Mouse (Mus musculus) small intestine, adult 2 months (tissue): ENCODE data around the gene Syt9. TPM values are rescaled to one million over a fixed set of nuclear protein-coding genes. Genes with fewer than 3 reads are reported as not detected.
"Not testable (repeated sequence)": the region's sequence is repeated elsewhere in the genome, so short reads cannot be mapped to it uniquely, and the experiment has no call there.

Experiments used
- H3K27ac ChIP-seq: fragments of 200-500 bp; 2 replicates; pipeline ENCODE4 v1.5.1; 2012; ENCODE audit warnings: low read depth, low read length, control low read depth, inconsistent platforms; ENCODE audit not compliant: insufficient read depth
- H3K27me3 ChIP-seq: fragments of 200-500 bp; 2 replicates; pipeline ENCODE4 v1.6.1; 2012; ENCODE audit warnings: mild to moderate bottlenecking, moderate library complexity, low read length, inconsistent platforms; ENCODE audit not compliant: control insufficient read depth, insufficient read depth
- H3K36me3 ChIP-seq: fragments of 200-500 bp; 2 replicates; pipeline ENCODE4 v1.6.1; 2012; ENCODE audit warnings: mild to moderate bottlenecking, low read length, control low read depth, inconsistent platforms; ENCODE audit not compliant: control insufficient read depth, insufficient read depth
- H3K4me1 ChIP-seq: fragments of 200-500 bp; 2 replicates; pipeline ENCODE4 v1.6.1; 2012; ENCODE audit warnings: low read length, inconsistent platforms, mixed read lengths; ENCODE audit not compliant: control insufficient read depth, insufficient read depth, insufficient read length
- H3K4me3 ChIP-seq: fragments of 200-500 bp; 2 replicates; pipeline ENCODE4 v1.5.1; 2012; ENCODE audit warnings: low read depth, mild to moderate bottlenecking, control low read depth, inconsistent platforms, low read length, moderate library complexity
- CTCF ChIP-seq: fragments of 200-500 bp; IDR thresholded peaks from 2 replicates; pipeline ENCODE4 v1.5.1; 2012; ENCODE audit warnings: low read depth, mild to moderate bottlenecking, control low read depth, inconsistent platforms, low read length, moderate library complexity, mixed read lengths; ENCODE audit not compliant: insufficient replicate concordance, insufficient read length; ENCODE audit errors: extremely low read depth
- POLR2A ChIP-seq: fragments of 200-500 bp; IDR thresholded peaks from 2 replicates; pipeline ENCODE4 v1.6.1; 2012; ENCODE audit warnings: low read depth, mild to moderate bottlenecking, control low read depth, inconsistent platforms, low read length, moderate library complexity
- WGBS: fragments of 180-500 bp; shearing (Covaris S2); methylation state at CpG from one replicate; pipeline ENCODE4 v1.1.7; 2018; 5-methylcytosine and 5-hydroxymethylcytosine counted together
- polyA plus RNA-seq: library from polyadenylated mRNA; depleted of rRNA; stranded (reverse); fragments of >200 nt; gene quantifications from 2 replicates; pipeline ENCODE4 v1.2.3, GENCODE M21; 2012

Syt9 gene
- polyA plus RNA-seq, 1 experiment, result 0.28 TPM

GRCm38 (mm10) chr7:107461699-107462440 lies 91.3 kb downstream of the Syt9 start:
- no peaks in the 10 kb centered on the region for H3K4me1 ChIP-seq
- H3K36me3 ChIP-seq, result no peaks in the 10 kb centered on the region
- WGBS, result 61% methylated on average over 1 of the region's 1 CpGs
- no peak overlapping the region for H3K27ac ChIP-seq
- no peak overlapping the region for H3K4me3 ChIP-seq
- H3K27me3 ChIP-seq, result no peaks in the 10 kb centered on the region
- TF ChIP-seq CTCF, result no peak
- no peak for TF ChIP-seq POLR2A

DNA sequence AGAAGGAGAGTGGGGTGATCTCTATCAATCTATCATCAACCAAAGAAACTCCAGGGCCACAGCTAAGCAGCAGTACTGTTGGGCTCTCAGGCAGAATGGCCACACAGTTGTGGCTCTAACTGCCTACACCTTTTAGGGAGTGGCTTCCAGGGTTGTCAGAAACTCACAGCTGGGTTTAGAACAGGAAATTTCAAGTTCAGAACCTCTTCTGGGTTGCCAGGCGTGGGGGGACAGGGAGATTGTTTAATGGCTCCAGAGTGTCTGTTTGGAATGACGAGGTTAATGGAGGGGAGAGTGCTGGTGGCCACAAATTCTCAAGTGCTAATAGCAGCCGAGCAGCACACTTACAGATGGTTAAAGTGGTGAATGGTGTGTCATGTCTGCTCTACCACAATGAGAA lies 92.4 kb downstream of the Syt9 start:
- no peaks in the 10 kb centered on the region for H3K36me3 ChIP-seq
- no peak overlapping the region for H3K27ac ChIP-seq
- TF ChIP-seq CTCF, result no peak
- TF ChIP-seq POLR2A, result no peak
- no peaks in the 10 kb centered on the region for H3K27me3 ChIP-seq
- no peaks in the 10 kb centered on the region for H3K4me1 ChIP-seq
- H3K4me3 ChIP-seq, result no peak overlapping the region
- WGBS, result 34% methylated on average over 3 of the region's 3 CpGs

DNA sequence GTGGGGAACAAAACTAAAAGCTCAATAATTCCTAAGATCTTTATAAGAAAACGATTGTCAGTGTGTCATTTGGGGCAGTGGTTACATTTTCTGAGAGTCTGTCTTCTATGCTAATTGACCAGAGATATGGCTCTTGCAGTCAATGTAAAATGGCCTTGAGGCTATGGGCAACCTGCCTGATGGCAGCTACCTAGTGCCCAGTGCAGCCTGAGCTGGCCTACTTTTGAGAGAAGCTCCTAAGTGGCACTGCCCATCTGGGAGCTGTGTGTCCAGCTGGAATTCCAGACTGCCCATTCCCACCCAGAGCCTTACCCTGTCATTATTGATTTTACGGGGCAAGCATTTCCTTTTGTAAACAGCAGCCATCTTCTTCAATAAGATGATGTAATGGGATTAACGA lies 94.6 kb downstream of the Syt9 start:
- H3K4me1 ChIP-seq, result no peaks in the 10 kb centered on the region
- TF ChIP-seq CTCF, result no peak
- no peak for TF ChIP-seq POLR2A
- H3K4me3 ChIP-seq, result no peak overlapping the region
- no peak overlapping the region for H3K27ac ChIP-seq
- no peaks in the 10 kb centered on the region for H3K36me3 ChIP-seq
- no peaks in the 10 kb centered on the region for H3K27me3 ChIP-seq
- WGBS, result 67% methylated on average over 3 of the region's 3 CpGs

DNA sequence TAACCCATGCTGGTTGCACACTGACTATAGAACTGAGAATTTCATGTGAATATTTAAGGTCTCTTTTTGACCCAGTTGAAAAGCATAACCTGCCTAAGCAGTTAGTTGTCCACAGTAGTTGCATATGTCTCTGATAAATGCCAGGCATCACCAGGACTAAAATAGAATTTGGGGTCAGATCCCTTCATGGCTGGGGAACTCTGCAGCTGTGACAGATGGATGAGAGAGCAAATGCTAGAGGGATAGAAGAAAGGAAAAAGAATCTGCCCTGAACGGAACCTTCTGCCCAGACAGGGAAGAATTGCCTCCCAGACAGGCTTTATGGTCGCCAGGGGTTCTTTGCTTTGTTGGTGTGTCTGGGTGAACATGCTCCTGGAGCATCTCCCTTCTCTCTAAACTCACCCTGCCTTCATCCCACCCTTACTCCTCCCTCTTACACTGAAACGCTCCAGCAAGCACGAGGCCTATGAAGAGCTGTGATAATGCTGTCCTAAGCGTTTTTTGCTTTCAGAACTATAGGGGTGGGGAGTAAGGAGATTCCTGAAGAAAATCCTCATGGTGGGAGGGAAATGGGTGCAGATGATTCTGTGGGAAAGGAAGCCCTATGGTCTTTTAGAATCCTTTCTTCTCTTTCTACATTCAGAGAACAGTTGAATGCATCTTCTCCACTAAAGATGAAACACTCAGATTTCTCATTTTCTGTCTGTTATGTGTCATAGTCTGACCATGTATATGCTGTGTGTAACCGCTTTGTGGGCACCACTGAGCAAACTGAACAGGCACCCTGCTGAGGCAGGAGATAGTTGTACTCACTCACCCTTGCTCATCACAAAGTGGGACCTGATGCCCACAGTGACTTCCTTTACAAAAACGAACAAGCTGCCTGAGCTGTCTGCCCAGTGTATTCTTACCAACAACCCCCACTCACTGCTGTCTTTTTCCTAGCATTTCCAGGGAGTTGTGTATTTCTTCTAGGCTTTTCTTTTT lies 108.7 kb downstream of the Syt9 start:
- H3K4me1 ChIP-seq, result no peaks in the 10 kb centered on the region
- no peaks in the 10 kb centered on the region for H3K36me3 ChIP-seq
- no peak for TF ChIP-seq POLR2A
- TF ChIP-seq CTCF, result no peak
- WGBS, result 64% methylated on average over 7 of the region's 7 CpGs
- no peaks in the 10 kb centered on the region for H3K27me3 ChIP-seq
- H3K4me3 ChIP-seq, result no peak overlapping the region
- H3K27ac ChIP-seq, result no peak overlapping the region

DNA sequence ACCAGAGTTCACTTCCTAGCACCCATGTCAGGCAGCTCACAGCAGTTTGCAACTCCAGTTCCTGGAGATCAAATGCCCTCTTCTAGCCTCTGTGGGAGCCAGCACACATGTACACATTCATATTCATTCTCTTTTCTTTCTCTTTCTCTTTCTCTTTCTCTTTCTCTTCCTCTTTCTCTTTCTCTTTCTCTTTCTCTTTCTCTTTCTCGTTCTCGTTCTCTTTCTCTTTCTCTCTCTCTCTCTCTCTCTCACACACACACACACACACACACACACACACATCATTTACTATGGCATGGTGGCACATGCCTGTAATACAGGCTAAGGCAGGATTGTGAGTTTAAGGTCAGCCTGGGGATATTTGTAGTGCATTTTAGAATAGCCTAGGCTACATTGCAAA lies 115.2 kb downstream of the Syt9 start:
- not testable (repeated sequence) for H3K4me1 ChIP-seq

DNA sequence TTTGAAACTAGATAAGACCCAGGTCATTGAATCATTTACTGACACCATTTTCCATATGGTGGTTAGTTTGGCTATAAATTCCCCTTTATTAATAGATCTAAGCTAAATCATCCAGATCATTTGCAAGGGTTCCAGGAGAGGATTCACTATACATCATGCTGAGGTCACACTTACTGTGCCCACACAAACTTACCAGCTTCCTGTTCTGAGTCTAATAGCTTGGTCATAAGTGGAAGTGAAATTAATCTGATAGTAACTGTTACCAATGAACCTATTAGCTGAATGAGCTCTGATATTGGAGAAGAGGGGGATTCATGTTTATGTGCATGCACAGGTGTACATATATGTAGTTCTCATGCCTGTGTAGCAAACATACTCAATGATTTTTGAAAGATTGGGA lies 124.9 kb downstream of the Syt9 start:
- Histone ChIP-seq H3K36me3 (no peaks in the 10 kb centered on the region), H3K4me3 (no peak overlapping the region), H3K27ac (no peak overlapping the region), H3K27me3 (no peaks in the 10 kb centered on the region), H3K4me1 (no peaks in the 10 kb centered on the region)
- TF ChIP-seq CTCF (no peak), POLR2A (no peak)

More for the DNA sequence above, 115.2 kb downstream of the Syt9 start:
- not testable (repeated sequence) for H3K4me3 ChIP-seq, H3K27me3 ChIP-seq, H3K36me3 ChIP-seq, H3K27ac ChIP-seq
- WGBS, result 45% methylated on average over 2 of the region's 2 CpGs

DNA sequence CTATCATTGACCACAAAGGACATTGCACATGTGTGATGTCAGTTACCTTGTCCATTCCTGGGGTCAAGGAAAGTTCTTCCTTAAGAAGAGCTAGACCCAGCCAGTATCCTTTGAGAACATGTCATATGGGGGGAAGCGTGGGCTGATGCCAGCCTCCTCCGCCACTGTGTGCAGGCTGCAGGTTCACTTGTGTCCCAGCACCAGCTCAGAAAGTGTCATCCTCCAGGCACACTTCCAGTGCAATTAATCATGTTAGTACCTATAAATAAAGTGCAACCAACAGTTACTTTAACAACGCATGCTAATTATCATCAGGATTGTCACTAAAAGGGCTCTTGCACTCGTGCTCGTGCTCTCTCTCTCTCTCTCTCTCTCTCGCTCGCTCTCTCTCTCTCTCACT lies 126.4 kb downstream of the Syt9 start:
- Histone ChIP-seq H3K27me3 (no peaks in the 10 kb centered on the region), H3K4me1 (no peaks in the 10 kb centered on the region), H3K27ac (no peak overlapping the region), H3K36me3 (no peaks in the 10 kb centered on the region), H3K4me3 (no peak overlapping the region)
- 81% methylated on average over 7 of the region's 7 CpGs for WGBS
- TF ChIP-seq POLR2A (no peak), CTCF (no peak)
